Mouse (Mus musculus) hindbrain, postnatal 0 days (tissue): ENCODE results near the gene Auts2. TPM values are rescaled to one million over a fixed set of nuclear protein-coding genes. Genes with fewer than 3 reads are reported as not detected.

Experiments
- ATAC-seq: fragments of 200-750 bp; cut with Nextera tagmentation; 2 replicates; pipeline ENCODE4 v1.8.0; 2017; ENCODE audit warnings: mild to moderate bottlenecking, moderate TSS enrichment, moderate library complexity
- DNase-seq: peaks from one replicate; pipeline ENCODE4 v3.0.0-alpha.2; 2015; ENCODE audit warnings: low spot score
- H3K27ac ChIP-seq: fragments of 300-500 bp; sonication (generic); 2 replicates; pipeline ENCODE4 v1.5.1; 2014; ENCODE audit warnings: mild to moderate bottlenecking
- H3K27me3 ChIP-seq: fragments of 300-500 bp; sonication (generic); 2 replicates; pipeline ENCODE4 v1.6.1; 2014; ENCODE audit warnings: low read length, mixed read lengths; ENCODE audit not compliant: insufficient read depth
- H3K36me3 ChIP-seq: fragments of 300-500 bp; sonication (generic); 2 replicates; pipeline ENCODE4 v1.6.1; 2014; ENCODE audit warnings: low read length, mixed read lengths; ENCODE audit not compliant: insufficient read depth
- H3K4me1 ChIP-seq: fragments of 300-500 bp; sonication (generic); 2 replicates; pipeline ENCODE4 v1.6.1; 2014; ENCODE audit warnings: antibody characterized with exemption, low read length, mixed read lengths; ENCODE audit not compliant: insufficient read depth
- H3K4me2 ChIP-seq: fragments of 300-500 bp; sonication (generic); 2 replicates; pipeline ENCODE4 v1.6.1; 2014; ENCODE audit warnings: low read depth, mild to moderate bottlenecking, low read length, moderate library complexity, mixed read lengths
- H3K4me3 ChIP-seq: fragments of 300-500 bp; sonication (generic); 2 replicates; pipeline ENCODE4 v1.5.1; 2014; ENCODE audit warnings: low read length
- H3K9ac ChIP-seq: fragments of 300-500 bp; sonication (generic); replicated peaks from 2 replicates; pipeline ENCODE4 v1.6.1; 2014; ENCODE audit warnings: mild to moderate bottlenecking, low read length, moderate library complexity, mixed read lengths
- H3K9me3 ChIP-seq: fragments of 300-500 bp; sonication (generic); 2 replicates; pipeline ENCODE4 v1.6.1; 2016; ENCODE audit warnings: low read length, mixed read lengths
- CTCF ChIP-seq: IDR thresholded peaks from 2 replicates; pipeline ENCODE4 v1.5.1; 2016; ENCODE audit warnings: antibody characterized with exemption, control low read depth, low read depth
- WGBS: fragments of 180-500 bp; shearing (Covaris S2); extraction: QIAGEN DNeasy Blood & Tissue Kit; methylation state at CpG from one replicate; pipeline ENCODE4 v1.1.7; 2014; 5-methylcytosine and 5-hydroxymethylcytosine counted together
- polyA plus RNA-seq: library from polyadenylated mRNA; unstranded; fragments of >200 nt; fragmentation: Nextera tagmentation; extraction: Ambion mirVana; gene quantifications from 2 replicates; pipeline ENCODE4 v1.2.1, GENCODE M21; 2015
- total RNA-seq: library from RNA; depleted of rRNA; stranded (reverse); fragments of >200 nt; gene quantifications from 2 replicates; pipeline ENCODE4 v1.2.3, GENCODE M21; 2014

Auts2 gene
- total and polyA plus RNA-seq, 2 experiments from 2014 or later: 39.3 to 54.9 TPM

- Histone ChIP-seq H3K9ac (no peak overlapping the region), H3K27ac (peak overlapping the region; percentile 0; the same call in 1 of the 2 replicates), H3K9me3 (no peaks in the 10 kb centered on the region), H3K4me3 (no peak overlapping the region), H3K36me3 (no peaks in the 10 kb centered on the region), H3K4me2 (no peak overlapping the region), H3K27me3 (no peaks in the 10 kb centered on the region), H3K4me1 (peaks cover 10% of the 10 kb centered on the region; the same call in 1 of the 2 replicates)
- ATAC-seq (peak; percentile 85), DNase-seq (peak; percentile 75)
- TF ChIP-seq CTCF: peak; percentile 36
- 56% methylated on average over 18 of the region's 18 CpGs for WGBS
Measured at GRCm38 (mm10) chr5:131573296-131574177, 969.6 kb downstream of the Auts2 start.

GRCm38 (mm10) chr5:131566032-131566431 is 977.1 kb downstream of the Auts2 start:
- Histone ChIP-seq H3K4me3 (no peak overlapping the region), H3K9ac (no peak overlapping the region), H3K4me2 (no peak overlapping the region), H3K27ac (no peak overlapping the region), H3K4me1 (no peaks in the 10 kb centered on the region), H3K9me3 (no peaks in the 10 kb centered on the region), H3K36me3 (no peaks in the 10 kb centered on the region), H3K27me3 (no peaks in the 10 kb centered on the region)
- WGBS: 58% methylated on average over 6 of the region's 6 CpGs
- DNase-seq: peak; percentile 31
- no peak for ATAC-seq
- no peak for TF ChIP-seq CTCF

- H3K36me3 ChIP-seq: no peaks in the 10 kb centered on the region
- DNase-seq: no peak
- ATAC-seq: no peak
- H3K4me1 ChIP-seq: no peaks in the 10 kb centered on the region
- H3K27ac ChIP-seq: no peak overlapping the region
- no peaks in the 10 kb centered on the region for H3K27me3 ChIP-seq
- no peaks in the 10 kb centered on the region for H3K9me3 ChIP-seq
- H3K4me2 ChIP-seq: no peak overlapping the region
- TF ChIP-seq CTCF: no peak
- 77% methylated on average over 5 of the region's 5 CpGs for WGBS
- H3K9ac ChIP-seq: no peak overlapping the region
- H3K4me3 ChIP-seq: no peak overlapping the region
Measured at GRCm38 (mm10) chr5:131563630-131564252, 979.4 kb downstream of the Auts2 start.

- no peak overlapping the region for H3K4me3 ChIP-seq
- no peaks in the 10 kb centered on the region for H3K27me3 ChIP-seq
- DNase-seq (no peak), ATAC-seq (no peak)
- no peaks in the 10 kb centered on the region for H3K36me3 ChIP-seq
- 79% methylated on average over 5 of the region's 5 CpGs for WGBS
- H3K4me1 ChIP-seq: no peaks in the 10 kb centered on the region
- no peak overlapping the region for H3K27ac ChIP-seq
- H3K4me2 ChIP-seq: no peak overlapping the region
- no peaks in the 10 kb centered on the region for H3K9me3 ChIP-seq
- H3K9ac ChIP-seq: no peak overlapping the region
- peak; percentile 28; the same call in 1 of the 2 replicates for TF ChIP-seq CTCF
Measured at GRCm38 (mm10) chr5:131560773-131561560, 982.2 kb downstream of the Auts2 start.

- DNase-seq (peak; percentile 15), ATAC-seq (no peak)
- no peak for TF ChIP-seq CTCF
- Histone ChIP-seq H3K4me2 (no peak overlapping the region), H3K9me3 (no peaks in the 10 kb centered on the region), H3K27me3 (no peaks in the 10 kb centered on the region), H3K4me3 (no peak overlapping the region), H3K9ac (no peak overlapping the region), H3K4me1 (no peaks in the 10 kb centered on the region), H3K27ac (no peak overlapping the region), H3K36me3 (no peaks in the 10 kb centered on the region)
- WGBS: 51% methylated on average over 8 of the region's 8 CpGs
Measured at GRCm38 (mm10) chr5:131558403-131559174, 984.6 kb downstream of the Auts2 start.
